Mouse (Mus musculus): ENCODE results near the gene A530016L24Rik. TPM values are rescaled to one million over a fixed set of nuclear protein-coding genes. Genes with fewer than 3 reads are reported as not detected.
A peak's percentile ranks its signal among the peaks of the same experiment; 100 is the strongest.

Gene A530016L24Rik
- total and polyA plus RNA-seq, 3 experiments = not detected

- TF ChIP-seq USF1 (IDR thresholded peaks at IDR 0.05; ENCODE audit: low read depth, low read length) = no peak
- no peak for TF ChIP-seq ELF1 (IDR thresholded peaks at IDR 0.05; ENCODE audit: low read depth, low read length)
- TF ChIP-seq ZNF384 (IDR thresholded peaks at IDR 0.05; ENCODE audit: low read depth, low read length) = no peak
- no peak for TF ChIP-seq CHD1 (IDR thresholded peaks at IDR 0.05; ENCODE audit: low read depth, low read length)
- TF ChIP-seq TBP (conservative IDR thresholded peaks at IDR 0.05; ENCODE audit: low read depth, low read length) = no peak
- no peak for TF ChIP-seq NRF1 (IDR thresholded peaks at IDR 0.05; ENCODE audit: low read depth, low read length)
- peaks cover 5% of the 10 kb centered on the region for H3K9me3 ChIP-seq (replicated peaks; ENCODE audit: low read length)
- no peaks in the 10 kb centered on the region for H3K79me2 ChIP-seq (replicated peaks; ENCODE audit: control insufficient read depth, extremely low read depth, insufficient read depth, poor library complexity, severe bottlenecking)
- in situ Hi-C loops (cut with MboI; ENCODE audit: low pct_ligation_motif_present, low pct_unique_long_range_greater_than_20kb, low sequenced_read_pairs) = loop anchor here (10.0 kb wide), 1 partner anchor 325 kb away; the partner anchor contains the start of gene Kif26a
- no peak overlapping the region for H3K9ac ChIP-seq (ENCODE audit: insufficient read depth, low read depth)
- dilution Hi-C loops (cut with MboI; ENCODE audit: extremely low pct_ligation_motif_present, extremely low pct_unique_long_range_greater_than_20kb, low sequenced_read_pairs) = no loop called here
- no peaks in the 10 kb centered on the region for H3K36me3 ChIP-seq (replicated peaks in 1 of 2; ENCODE audit: control insufficient read depth in 1 of 2, insufficient read depth in 1 of 2, low read length in 1 of 2)
- H3K4me2 ChIP-seq (ENCODE audit: insufficient read depth, low read depth, poor library complexity, severe bottlenecking) = no peak overlapping the region
- peaks cover 96% of the 10 kb centered on the region for H3K27me3 ChIP-seq (replicated peaks)
- H3K27ac ChIP-seq (ENCODE audit: insufficient read depth, low read depth) = no peak overlapping the region
- H3K4me1 ChIP-seq (ENCODE audit: control insufficient read depth in 1 of 2, insufficient read depth in 2 of 2) = peaks cover 3 to 4% of the 10 kb centered on the region in 2 experiments; a peak in 1 of 4 replicates
- DNase-seq (ENCODE audit: extremely low read depth) = no peak
- H3K4me3 ChIP-seq (replicated peaks in 1 of 3; ENCODE audit: low read depth in 2 of 3, low read length in 2 of 3, poor library complexity in 1 of 3) = no peak overlapping the region
Measured at GRCm38 (mm10) chr12:112470216-112470615, 19.0 kb upstream of the A530016L24Rik start.

- H3K27ac ChIP-seq (ENCODE audit: insufficient read depth, low read depth) = no peak overlapping the region
- peaks cover 5% of the 10 kb centered on the region for H3K9me3 ChIP-seq (replicated peaks; ENCODE audit: low read length)
- dilution Hi-C loops (cut with MboI; ENCODE audit: extremely low pct_ligation_motif_present, extremely low pct_unique_long_range_greater_than_20kb, low sequenced_read_pairs) = no loop called here
- H3K4me3 ChIP-seq (replicated peaks in 1 of 3; ENCODE audit: low read depth in 2 of 3, low read length in 2 of 3, poor library complexity in 1 of 3) = no peak overlapping the region
- H3K36me3 ChIP-seq (replicated peaks in 1 of 2; ENCODE audit: control insufficient read depth in 1 of 2, insufficient read depth in 1 of 2, low read length in 1 of 2) = no peaks in the 10 kb centered on the region
- H3K4me1 ChIP-seq (ENCODE audit: control insufficient read depth in 1 of 2, insufficient read depth in 2 of 2) = peaks cover 3 to 4% of the 10 kb centered on the region in 2 experiments; a peak in 1 of 4 replicates
- H3K9ac ChIP-seq (ENCODE audit: insufficient read depth, low read depth) = no peak overlapping the region
- no peak overlapping the region for H3K4me2 ChIP-seq (ENCODE audit: insufficient read depth, low read depth, poor library complexity, severe bottlenecking)
- peak; percentile 43 for DNase-seq (ENCODE audit: extremely low read depth)
- in situ Hi-C loops (cut with MboI; ENCODE audit: low pct_ligation_motif_present, low pct_unique_long_range_greater_than_20kb, low sequenced_read_pairs) = loop anchor here (10.0 kb wide), 1 partner anchor 329 kb away; the partner anchor contains the start of gene Kif26a
- H3K79me2 ChIP-seq (replicated peaks; ENCODE audit: control insufficient read depth, extremely low read depth, insufficient read depth, poor library complexity, severe bottlenecking) = no peaks in the 10 kb centered on the region
- no peak for TF ChIP-seq ETS1 (conservative IDR thresholded peaks at IDR 0.05; ENCODE audit: low read depth, low read length)
- 0 out of 2 replicates have a peak, but pooled peaks have one; percentile 13 for TF ChIP-seq NRF1 (IDR thresholded peaks at IDR 0.05; ENCODE audit: low read depth, low read length)
- no peak for TF ChIP-seq MXI1 (IDR thresholded peaks at IDR 0.05; ENCODE audit: low read depth, low read length)
- peak; percentile 90 for TF ChIP-seq RAD21 (IDR thresholded peaks at IDR 0.05; ENCODE audit: low read depth, low read length)
- TF ChIP-seq ZC3H11A (IDR thresholded peaks at IDR 0.05; ENCODE audit: low read depth, low read length) = peak; percentile 29; the same call in 1 of the 2 replicates
- TF ChIP-seq MAZ (IDR thresholded peaks at IDR 0.05; ENCODE audit: low read depth, low read length) = no peak
- no peak for TF ChIP-seq SIN3A (IDR thresholded peaks at IDR 0.05; ENCODE audit: low read length)
- no peak for TF ChIP-seq ZKSCAN1 (IDR thresholded peaks at IDR 0.05; ENCODE audit: borderline replicate concordance, low read depth, low read length)
- TF ChIP-seq SMC3 (IDR thresholded peaks at IDR 0.05; ENCODE audit: low read depth, low read length) = peak; percentile 83
- TF ChIP-seq PAX5 (IDR thresholded peaks at IDR 0.05; ENCODE audit: low read length) = no peak
- TF ChIP-seq MAFK (IDR thresholded peaks at IDR 0.05; ENCODE audit: insufficient replicate concordance, low read length) = no peak
- TF ChIP-seq CTCF (conservative IDR thresholded peaks at IDR 0.05 in 1 of 2, IDR thresholded peaks at IDR 0.05 in 1 of 2; ENCODE audit: low read depth in 2 of 2, low read length in 2 of 2) = peak; percentile 68 to 92
- TF ChIP-seq NELFE (IDR thresholded peaks at IDR 0.05; ENCODE audit: low read depth, low read length) = peak; percentile 31; the same call in 1 of the 2 replicates
- H3K27me3 ChIP-seq (replicated peaks) = peaks cover 94% of the 10 kb centered on the region
Measured at GRCm38 (mm10) chr12:112473777-112474176, 15.5 kb upstream of the A530016L24Rik start.

Data from CH12.LX (cell line).